Mouse (Mus musculus): ENCODE measurements at regions not wholly inside any gene's neighbourhood (a gene's known extent, or its start where the extent isn't known, plus 50 kb on each side); places are given as distances from the start of the nearest gene placed in this dataset.
A peak's percentile ranks its signal among the peaks of the same experiment; 100 is the strongest.
"Not testable (repeated sequence)": the region's sequence is repeated elsewhere in the genome, so short reads cannot be mapped to it uniquely, and the experiment has no call there.

DNA sequence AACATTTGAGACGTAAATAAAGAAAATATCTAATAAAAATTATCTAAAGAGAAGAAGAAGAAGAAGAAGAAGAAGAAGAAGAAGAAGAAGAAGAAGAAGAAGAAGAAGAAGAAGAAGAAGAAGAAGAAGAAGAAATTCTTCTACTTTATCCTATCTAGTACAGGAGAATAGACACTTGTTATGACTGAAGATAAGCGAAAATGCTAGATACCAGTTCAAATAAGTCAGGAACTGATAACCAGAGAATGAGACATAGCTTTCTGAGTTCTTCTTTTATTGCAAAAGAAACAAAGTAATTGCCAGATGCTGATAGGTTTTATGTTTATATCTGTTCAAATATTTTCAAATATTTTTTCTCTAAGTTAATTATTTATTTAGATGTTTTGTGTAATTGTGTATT, 2144.1 kb upstream of the Pcdh17 start:
- no peak for DNase-seq

DNA sequence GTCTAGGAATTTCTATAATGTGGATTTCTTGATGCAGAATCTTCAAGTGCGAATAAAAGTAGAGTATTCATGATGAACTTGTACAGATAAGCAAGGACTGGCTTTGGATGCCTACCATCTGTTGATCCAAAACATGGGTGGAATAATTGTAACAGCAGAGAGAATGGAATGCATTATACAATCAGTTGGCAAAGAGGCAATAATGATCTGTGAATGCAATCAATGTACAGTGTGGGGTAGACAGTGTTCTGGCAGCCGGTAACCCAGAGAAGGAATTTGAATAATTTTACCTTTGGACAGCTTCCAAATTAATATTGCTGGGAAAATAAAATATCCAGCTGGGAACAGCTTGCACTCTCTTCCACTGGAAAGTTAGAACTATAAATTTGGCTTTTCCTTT, 2129.9 kb upstream of the Pcdh17 start:
- peak; percentile 45 for DNase-seq

DNA sequence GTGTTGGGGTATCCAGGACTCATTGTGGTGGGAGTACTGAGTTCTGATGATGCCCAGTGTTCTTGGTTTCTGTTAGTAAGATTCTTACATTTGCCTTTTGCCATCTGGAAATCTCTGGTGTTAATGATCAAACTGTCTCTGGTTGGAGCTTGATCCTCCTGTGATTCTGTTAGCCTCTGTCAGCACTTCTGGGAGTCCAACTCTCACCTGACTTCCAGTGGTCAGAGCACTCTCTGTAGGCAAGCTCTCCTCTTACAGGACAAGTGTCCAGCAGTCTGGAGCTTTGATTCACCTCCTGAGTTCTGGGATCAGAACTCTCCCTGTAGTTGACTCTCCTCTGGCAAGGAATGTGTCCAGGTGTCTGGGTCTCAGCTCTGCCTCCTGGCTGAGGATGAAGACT, 2108.5 kb upstream of the Pcdh17 start:
- not testable (repeated sequence) for DNase-seq
